Mouse (Mus musculus) layer of hippocampus, postnatal 10 days (tissue): ENCODE results near the gene Trim62. TPM values are rescaled to one million over a fixed set of nuclear protein-coding genes. Genes with fewer than 3 reads are reported as not detected.

Source experiments
- DNase-seq, 2 experiments: peaks; one replicate each; pipeline ENCODE4 v3.0.0; 2021; ENCODE audit warnings: low spot score in 2 of 2
- total RNA-seq, 2 experiments: library from RNA; stranded (reverse); gene quantifications; 2 replicates each; pipeline ENCODE4 v1.2.3; 2021

Gene Trim62
- total RNA-seq, 2 experiments from 2014 or later, result 26.2 TPM

DNA sequence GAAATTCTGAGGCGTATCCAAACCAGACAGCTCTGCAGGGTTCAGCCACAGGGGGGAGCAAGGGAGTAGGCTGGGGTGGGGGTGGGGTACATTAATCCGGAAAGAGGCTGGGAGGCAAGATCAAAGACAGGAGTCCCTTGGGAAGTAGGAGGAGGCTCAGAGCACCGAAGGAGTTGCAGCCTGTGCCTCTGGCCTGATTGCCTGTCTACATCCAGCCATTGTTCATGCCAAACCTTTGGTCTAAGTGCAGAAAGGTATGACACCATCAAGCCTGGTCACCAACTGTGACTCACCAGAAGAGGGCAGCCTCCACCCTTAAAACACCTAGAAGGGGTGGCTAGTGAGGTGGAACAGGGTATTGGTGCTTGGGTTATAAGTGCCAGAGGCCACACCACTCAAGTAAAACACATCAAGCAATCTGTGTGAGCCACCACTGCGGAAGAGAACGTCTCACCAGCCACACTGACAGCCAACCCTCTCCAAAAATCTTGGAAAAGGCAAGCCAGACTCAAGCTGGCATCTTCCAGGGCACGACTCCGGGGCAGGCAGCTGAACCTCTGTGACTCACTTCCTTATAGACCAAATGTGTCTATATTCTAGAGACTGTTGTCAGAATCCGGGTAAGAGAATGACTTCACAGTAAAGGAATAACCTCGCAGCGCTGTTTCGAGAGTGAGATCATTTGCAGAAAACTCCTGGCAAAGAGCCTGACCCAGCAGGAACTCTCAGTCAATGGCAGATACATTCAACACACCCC lies 74.0 kb downstream of the Trim62 start:
- DNase-seq, result peak; percentile 56 to 65

DNA sequence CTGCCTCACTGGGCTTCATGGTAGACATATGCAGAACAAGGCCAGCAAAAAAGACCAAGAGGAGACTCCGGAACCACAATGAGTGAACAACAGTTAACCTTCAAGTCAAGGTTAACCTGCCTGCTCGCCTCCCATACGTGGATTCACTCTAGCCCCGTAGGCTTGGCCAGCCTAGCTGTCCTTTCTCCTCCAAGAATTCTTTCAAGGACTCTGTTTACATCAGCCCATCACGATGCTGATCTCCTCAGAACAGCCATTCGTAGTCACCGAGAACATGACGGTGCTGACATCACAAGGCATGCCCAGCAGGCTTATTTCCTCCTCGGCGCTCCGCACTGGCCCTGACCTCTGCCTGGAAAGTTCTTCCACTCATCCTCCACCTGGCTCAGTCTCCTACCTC lies 74.8 kb downstream of the Trim62 start:
- no peak for DNase-seq

DNA sequence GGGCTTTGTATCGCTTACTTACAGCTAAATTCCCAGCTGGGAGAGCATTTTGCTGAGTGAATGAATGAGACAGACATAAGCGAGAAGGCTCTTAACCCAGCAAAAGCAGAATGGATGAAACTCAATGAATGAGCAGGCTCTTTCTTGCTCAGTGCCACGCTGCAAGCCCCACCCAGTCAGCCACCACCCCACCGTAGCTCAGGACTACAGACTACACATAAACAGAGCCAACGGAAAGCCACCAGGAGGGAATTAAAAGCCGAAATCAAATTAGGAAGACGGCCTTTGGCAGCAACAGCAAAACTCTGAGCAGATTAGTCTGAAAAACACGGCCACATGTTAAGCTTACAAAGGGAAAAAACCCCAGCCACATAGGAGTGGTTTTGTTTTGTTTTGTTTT lies 75.5 kb downstream of the Trim62 start:
- no peak for DNase-seq

DNA sequence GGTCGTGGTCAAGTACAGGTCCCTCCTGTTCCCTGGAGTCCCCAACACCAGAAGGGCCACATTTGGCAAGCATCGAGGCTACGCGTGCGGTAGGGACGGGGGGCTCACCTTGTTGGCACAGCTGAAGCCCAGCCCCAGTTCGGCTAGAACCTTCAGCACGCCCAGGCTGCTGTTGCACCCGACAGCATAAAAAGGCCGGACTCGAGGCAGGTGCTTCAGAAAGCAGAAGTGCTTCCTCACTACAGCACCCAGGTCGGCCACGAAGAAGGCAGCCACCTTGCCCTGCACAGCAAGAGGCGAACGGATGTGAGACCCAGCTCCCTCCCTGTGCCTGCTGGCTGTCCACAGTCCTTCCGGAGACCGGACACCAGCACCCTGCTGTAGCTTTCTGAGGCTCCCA lies 76.3 kb downstream of the Trim62 start:
- DNase-seq, result no peak

Other genes with a start within 250 kb of the Trim62 start
- 10 to 100 TPM; 81.1 to 82.9 TPM for gene Phc2, start 228.9 kb upstream of the Trim62 start, total RNA-seq
- gene A3galt2, start 128.2 kb upstream of the Trim62 start, total RNA-seq, result under 1 TPM; 0.45 to 0.64 TPM
- 10 to 100 TPM; 37.8 to 38.5 TPM for gene Zfp362, start 77.5 kb upstream of the Trim62 start, total RNA-seq
- gene Azin2, start 78.9 kb downstream of the Trim62 start, total RNA-seq, result 10 to 100 TPM; 27.7 to 31.0 TPM
- gene Ak2, start 108.4 kb downstream of the Trim62 start, total RNA-seq, result 10 to 100 TPM; 32.3 to 34.3 TPM
- gene Rnf19b, start 174.7 kb downstream of the Trim62 start, total RNA-seq, result 10 to 100 TPM; 64.5 to 68.8 TPM
- gene Tmem54, start 222.0 kb downstream of the Trim62 start, total RNA-seq, result not detected
- 100 to 1,000 TPM; 910 to 956 TPM for gene Hpca, start 238.5 kb downstream of the Trim62 start, total RNA-seq